Mouse (Mus musculus) G1E-ER4 (cell line): ENCODE results near the gene Cldn22. TPM values are rescaled to one million over a fixed set of nuclear protein-coding genes. Genes with fewer than 3 reads are reported as not detected.

Experiments
- GATA1 ChIP-seq: IDR thresholded peaks from one replicate; pipeline ENCODE4 v1.8.0; 2012; ENCODE audit warnings: low read length, inconsistent platforms
- polyA plus RNA-seq: library from polyadenylated mRNA; stranded (reverse); fragments of >175 nt; gene quantifications from 2 replicates; pipeline ENCODE4 v1.2.3, GENCODE M21; 2012

The Cldn22 gene
- polyA plus RNA-seq = not detected in 2 replicates

DNA sequence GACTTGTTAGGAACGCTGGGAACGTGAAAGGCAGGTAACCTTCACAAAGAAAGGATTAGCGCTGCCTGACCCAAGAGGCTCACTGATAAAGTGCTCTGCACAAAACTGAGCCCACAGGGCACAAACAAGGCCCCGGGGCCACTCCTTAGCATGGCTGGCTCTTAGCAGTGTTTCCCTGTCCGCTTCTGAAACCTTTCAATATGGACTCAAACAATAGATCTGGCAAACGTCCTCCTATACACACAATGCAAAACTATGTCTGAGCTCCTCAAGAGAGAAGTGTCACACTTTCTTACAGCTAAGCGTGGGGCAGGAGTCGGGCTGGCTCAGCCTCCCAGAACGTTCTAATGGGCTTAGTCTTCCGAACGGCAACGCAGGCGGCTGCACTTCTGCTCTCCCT, at the start of gene Cldn22:
Gene Cldn22, plus strand, starts transcription at position 301 of the 400 bp plus-strand sequence.
- TF ChIP-seq GATA1 = no peak

GRCm38 (mm10) chr8:47777415-47777814, 46.9 kb upstream of the Cldn22 start:
- TF ChIP-seq GATA1 = no peak

DNA sequence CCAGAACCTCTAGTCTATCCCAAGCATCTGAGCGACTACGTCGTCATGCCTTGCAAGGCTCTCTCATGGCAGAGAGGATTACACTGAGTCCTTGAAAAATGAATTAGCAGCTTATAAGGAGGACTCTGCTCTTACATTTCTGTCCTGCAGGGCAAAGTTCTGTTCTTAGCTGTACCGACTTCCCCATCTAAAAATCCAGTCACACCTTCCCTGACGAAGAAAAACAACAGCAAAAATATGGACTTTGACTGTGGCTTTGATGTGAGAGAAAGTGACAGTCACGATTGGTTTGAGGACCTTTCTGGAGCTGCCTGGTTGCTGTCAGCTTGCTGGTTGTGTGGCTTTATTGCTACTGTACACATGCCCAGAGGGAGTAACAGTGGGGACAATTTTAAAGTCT, 44.7 kb upstream of the Cldn22 start:
- no peak for TF ChIP-seq GATA1

GRCm38 (mm10) chr8:47781881-47782280, 42.4 kb upstream of the Cldn22 start:
- no peak for TF ChIP-seq GATA1

DNA sequence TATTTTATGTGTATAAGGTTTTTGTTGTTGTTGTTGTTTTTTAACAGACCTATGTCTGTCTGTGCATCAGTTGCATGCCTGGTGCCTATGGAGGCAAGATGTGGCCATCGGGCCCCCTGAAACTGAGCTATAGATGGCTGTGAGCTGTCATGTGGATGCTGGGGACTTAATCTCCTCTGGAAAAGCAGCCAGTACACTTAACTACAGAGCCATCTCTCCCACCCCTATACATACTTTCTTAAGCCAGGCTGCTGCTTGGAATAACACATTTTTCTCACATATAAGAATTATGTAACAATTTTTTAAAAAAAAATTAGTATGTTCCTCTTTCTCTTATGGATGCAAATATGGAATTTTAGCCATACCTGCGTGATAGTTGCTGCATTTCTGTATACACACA, 40.7 kb upstream of the Cldn22 start:
- no peak for TF ChIP-seq GATA1

DNA sequence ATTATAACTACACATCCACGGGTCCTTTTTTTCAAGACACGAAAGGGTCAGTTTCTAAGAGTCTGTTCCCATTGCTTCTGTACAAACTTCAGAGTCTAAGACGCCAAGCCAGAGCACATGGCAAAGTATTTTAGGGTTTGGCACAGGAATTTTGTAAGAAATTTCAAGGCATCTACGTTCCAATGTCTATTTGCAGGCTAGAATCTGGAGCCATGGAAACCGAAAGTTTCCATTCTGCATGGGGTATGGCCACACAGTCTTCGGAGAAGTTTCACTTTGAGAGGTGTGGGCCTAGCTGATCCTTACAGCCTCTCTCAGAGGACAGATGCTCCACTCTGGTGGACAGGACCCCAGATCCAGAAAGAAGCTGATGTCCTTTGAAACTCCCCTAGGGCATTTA, 40.3 kb upstream of the Cldn22 start:
- no peak for TF ChIP-seq GATA1

GRCm38 (mm10) chr8:47784436-47784835, 39.8 kb upstream of the Cldn22 start:
- TF ChIP-seq GATA1 = no peak

DNA sequence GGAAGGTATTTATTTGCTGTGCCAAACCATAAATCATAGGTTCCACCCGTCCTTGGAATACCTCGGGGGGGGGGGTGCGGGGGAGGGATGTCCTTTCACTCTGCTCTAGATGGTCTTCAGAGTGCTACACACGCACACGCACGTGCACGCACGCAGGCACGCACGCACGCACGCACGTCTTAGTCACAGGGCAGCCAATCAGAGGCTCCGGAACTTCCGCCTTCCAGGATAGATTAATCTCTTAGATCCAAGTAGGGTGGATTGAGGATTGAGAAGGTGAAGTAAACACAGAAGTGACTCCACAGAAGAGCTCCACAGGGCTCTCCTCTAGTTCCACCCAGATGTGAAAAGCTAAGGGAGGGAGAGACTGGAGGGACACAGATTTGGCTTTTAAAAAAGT, 38.0 kb upstream of the Cldn22 start:
- TF ChIP-seq GATA1 = no peak

GRCm38 (mm10) chr8:47787705-47788104, 36.6 kb upstream of the Cldn22 start:
- TF ChIP-seq GATA1 = no peak

DNA sequence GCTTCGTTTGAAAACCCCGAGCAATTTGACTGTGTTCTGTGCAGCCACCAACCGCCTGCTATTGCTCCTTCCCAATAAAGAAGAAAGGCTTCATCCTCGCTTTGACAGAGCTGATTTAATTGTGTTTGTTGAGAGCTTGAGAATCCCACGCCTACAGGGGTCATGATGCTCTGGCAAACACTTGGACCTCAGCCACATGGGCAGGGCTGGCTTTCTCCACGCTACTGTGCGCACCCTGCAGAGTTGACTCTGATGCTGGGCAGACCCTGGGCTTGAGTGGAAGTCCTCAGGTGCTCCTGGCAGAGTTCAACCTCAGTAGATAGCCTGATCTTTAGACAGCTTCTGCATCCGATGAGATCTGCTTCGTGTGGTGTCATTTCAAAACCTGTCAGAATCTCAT, 32.3 kb upstream of the Cldn22 start:
- no peak for TF ChIP-seq GATA1

- no peak for TF ChIP-seq GATA1
Measured at GRCm38 (mm10) chr8:47799438-47799837, 24.8 kb upstream of the Cldn22 start.

DNA sequence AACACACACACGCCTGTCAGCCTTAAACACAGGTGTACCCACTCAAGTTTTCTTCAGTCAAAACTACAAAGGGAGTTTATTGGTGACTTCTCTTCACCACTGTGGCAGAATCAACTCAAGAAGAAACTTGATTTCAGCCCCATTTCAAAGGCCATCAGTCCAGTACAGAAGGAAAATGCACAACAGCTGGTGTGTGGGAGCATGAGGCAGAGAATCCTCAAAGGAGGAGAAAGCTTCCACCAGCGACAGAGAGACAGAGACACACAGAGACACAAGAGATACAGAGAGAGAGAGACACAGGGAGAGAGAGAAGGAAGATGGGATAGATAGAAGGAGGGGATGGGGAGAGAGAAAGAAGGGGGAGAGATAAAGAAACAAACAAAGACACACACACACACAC, 21.9 kb upstream of the Cldn22 start:
- TF ChIP-seq GATA1 = no peak

- TF ChIP-seq GATA1 = no peak
Measured at GRCm38 (mm10) chr8:47804262-47804661, 20.0 kb upstream of the Cldn22 start.

- no peak for TF ChIP-seq GATA1
Measured at GRCm38 (mm10) chr8:47809970-47810665, 14.2 kb upstream of the Cldn22 start.

DNA sequence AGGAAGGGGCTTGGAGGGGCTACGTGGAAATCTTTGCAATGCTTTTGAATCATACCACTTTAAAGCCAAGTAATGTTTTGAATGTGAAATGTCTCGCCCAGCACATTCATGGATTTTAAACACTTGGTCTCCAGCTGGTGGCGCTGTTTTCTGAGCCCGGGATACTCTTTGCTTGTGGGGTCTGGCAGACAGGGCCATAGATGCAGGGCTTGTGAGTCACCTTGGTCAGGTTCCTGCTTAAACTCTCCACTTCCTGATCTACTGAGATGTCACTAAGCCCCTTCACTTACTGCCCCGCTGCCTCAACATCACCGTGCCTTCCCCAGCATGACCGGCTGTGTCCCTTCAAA, 13.6 kb upstream of the Cldn22 start:
- no peak for TF ChIP-seq GATA1

DNA sequence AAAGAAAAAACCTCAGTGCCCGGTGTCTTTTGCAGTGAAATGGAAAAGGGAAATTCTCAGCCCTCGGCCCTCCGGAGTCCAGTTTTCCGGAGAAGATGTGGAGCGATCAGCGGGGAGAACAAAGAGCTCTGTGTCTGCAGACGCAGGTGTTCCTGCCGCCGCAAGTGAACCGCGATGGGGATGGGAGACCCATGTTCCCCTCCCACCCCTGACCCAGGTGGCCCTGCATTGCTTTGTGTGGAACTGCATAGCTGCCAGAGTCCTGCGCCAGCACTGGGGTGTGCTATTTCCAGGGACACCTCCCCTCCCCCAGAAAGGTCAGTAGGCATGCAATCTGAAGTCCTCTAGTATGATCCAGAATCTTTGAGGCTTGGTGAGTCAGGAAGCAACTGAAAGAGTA, 13.1 kb upstream of the Cldn22 start:
- no peak for TF ChIP-seq GATA1

- no peak for TF ChIP-seq GATA1
Measured at GRCm38 (mm10) chr8:47819034-47819433, 5.2 kb upstream of the Cldn22 start.

GRCm38 (mm10) chr8:47820914-47821772, 3.1 kb upstream of the Cldn22 start:
- no peak for TF ChIP-seq GATA1
